Comparison of ENCODE assay signal across 10 mouse cellular contexts in genomic region chr10:122990606-122991005, GRCm38 (mm10).
DNase-seq lines count a peak whose midpoint lies in the region; ATAC-seq and TF ChIP-seq lines count a peak whose summit lies in the region.
"Had no signal": no experiment of that assay in that cellular context is flagged by ENCODE, and none has a peak within 500 bp of the region (broad histone marks: within the 10 kb centered on the region; RNA-seq: fewer than 3 reads in every experiment).

No protein-coding gene starts in this region.

- TF ChIP-seq CTCF in left cerebral cortex, adult 2 months (IDR thresholded peaks at IDR 0.05), result peak; percentile 7; the same call in 1 of the 2 replicates
- peak; percentile 4 for TF ChIP-seq CTCF in Patski (IDR thresholded peaks at IDR 0.05)
- TF ChIP-seq CTCF in heart, postnatal 0 days (IDR thresholded peaks at IDR 0.05; ENCODE audit: low read depth), result peak; percentile 34

- 47% methylated on average over 6 of the region's 6 CpGs for WGBS in heart, postnatal 0 days

- H3K9ac ChIP-seq in heart, postnatal 0 days (replicated peaks; ENCODE audit: low read depth, low read length), result no peak overlapping the region
- H3K9ac ChIP-seq: neural tube, embryonic 12.5 days had no signal

- in situ Hi-C loops in Patski (cut with MboI; ENCODE audit: low pct_unique_long_range_greater_than_20kb), result no loop called here

- CTCF ChIA-PET in Patski (lab: Charles Lee), result interaction anchor here (1.6 to 3.0 kb wide), 2 partner anchors 10 to 187 kb away, joined by 5 to 9 read pairs; no protein-coding TSS in a partner anchor

- peaks cover 14% of the 10 kb centered on the region for H3K36me3 ChIP-seq in heart, postnatal 0 days (replicated peaks; ENCODE audit: control insufficient read depth, insufficient read depth, low read length)

- H3K4me3 ChIP-seq in left cerebral cortex, adult 2 months, result no peak overlapping the region
- 0 out of 2 replicates have a peak overlapping the region, but pooled peaks have one; percentile 8 for H3K4me3 ChIP-seq in heart, postnatal 0 days (ENCODE audit: low read depth, low read length)
- H3K4me3 ChIP-seq: neural tube, embryonic 12.5 days had no signal

- no peak for ATAC-seq in Patski
- ATAC-seq in heart, postnatal 0 days (ENCODE audit: insufficient read depth, low read depth), result no peak

- no peak for TF ChIP-seq EP300 in heart, postnatal 0 days (IDR thresholded peaks at IDR 0.05; ENCODE audit: low read depth)

- no peaks in the 10 kb centered on the region for H3K27me3 ChIP-seq in Patski
- no peaks in the 10 kb centered on the region for H3K27me3 ChIP-seq in heart, postnatal 0 days (ENCODE audit: control insufficient read depth, insufficient read depth, low read length)
- H3K27me3 ChIP-seq: neural tube, embryonic 12.5 days had no signal

- H3K4me2 ChIP-seq in heart, postnatal 0 days (ENCODE audit: low read depth, low read length), result peak overlapping the region; percentile 38
- H3K4me2 ChIP-seq: neural tube, embryonic 12.5 days had no signal

- POLR2A ChIA-PET in Patski (lab: Charles Lee), result no interaction called here

- intact Hi-C loops in left cerebral cortex, adult 2 months (cut with DNase I), result loop anchor here (1.0 to 10.0 kb wide), 4 partner anchors 140 to 896 kb away; partner anchors contain the start of gene Rxylt1

- H3K4me1 ChIP-seq in heart, postnatal 0 days (ENCODE audit: control insufficient read depth, insufficient read depth), result peaks cover 18% of the 10 kb centered on the region

- H3K27ac ChIP-seq in left cerebral cortex, adult 2 months, result peak overlapping the region; percentile 68
- peak overlapping the region; percentile 87 for H3K27ac ChIP-seq in heart, postnatal 0 days (ENCODE audit: low read depth)
- H3K27ac ChIP-seq: neural tube, embryonic 12.5 days had no signal

- H3K9me3 ChIP-seq in heart, postnatal 0 days (replicated peaks; ENCODE audit: control insufficient read depth, low read length), result no peaks in the 10 kb centered on the region
- H3K9me3 ChIP-seq: neural tube, embryonic 12.5 days had no signal

- peak; percentile 34 to 42 for DNase-seq in cerebellum, postnatal 25 days
- no peak for DNase-seq in cerebellum, postnatal 36 days
- DNase-seq in left cerebral cortex, adult 2 months (ENCODE audit: extremely low spot score in 1 of 2, low spot score in 2 of 2), result no peak
- DNase-seq in left cerebral cortex, adult 18-20 months (ENCODE audit: low spot score in 2 of 2), result no peak
- DNase-seq in Patski (ENCODE audit: low read depth, low spot score), result no peak
- no peak for DNase-seq in heart, postnatal 0 days (ENCODE audit: low spot score)
- DNase-seq in thymus, postnatal 0 days (ENCODE audit: low spot score), result no peak
- no peak for DNase-seq in cerebellum, adult 11 months
- DNase-seq: kidney, adult 8-10 months had no signal

Comparison
In these comparisons a context has a peak if more than half of its experiments do, and no peak if none do; other contexts are left out.
1. DNase-seq: peak in cerebellum, postnatal 25 days (2 of 2); none in cerebellum, postnatal 36 days (0 of 2), left cerebral cortex, adult 2 months (0 of 2), left cerebral cortex, adult 18-20 months (0 of 2), Patski (single experiment), heart, postnatal 0 days (single experiment), thymus, postnatal 0 days (single experiment) and cerebellum, adult 11 months (single experiment).
2. Peak in every context shown above with its lines, with median percentiles within 50 percentile points of each other: CTCF ChIP-seq.